Mouse (Mus musculus): ENCODE measurements around the gene Efcab8. TPM values are rescaled to one million over a fixed set of nuclear protein-coding genes. Genes with fewer than 3 reads are reported as not detected.

Gene Efcab8
- polyA plus RNA-seq, 1 experiment from 2014 or later, result not detected

DNA sequence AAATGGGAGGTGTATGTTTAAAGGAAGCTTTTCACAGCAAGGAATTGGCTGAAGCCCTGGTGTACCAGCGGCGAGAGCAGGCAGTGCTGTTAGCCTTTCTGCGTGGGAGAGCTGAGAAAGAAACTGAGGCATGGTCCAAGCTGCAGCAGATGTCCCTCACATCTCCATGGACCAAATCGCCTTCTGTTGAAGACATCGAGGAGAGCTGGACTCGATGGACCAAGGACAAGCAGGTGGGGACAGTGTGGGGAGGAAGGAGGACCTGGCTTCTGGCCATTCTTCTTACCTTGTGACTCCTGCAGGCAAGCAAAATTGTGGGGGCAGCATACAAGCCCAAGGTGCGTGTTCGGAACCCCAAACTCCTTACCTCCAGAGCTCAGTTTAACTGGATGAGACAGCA, 63.1 kb downstream of the Efcab8 start:
- Histone ChIP-seq H3K4me2 (ENCODE audit: low read depth, low read length, severe bottlenecking) (no peak overlapping the region), H3K36me3 (ENCODE audit: control insufficient read depth, insufficient read depth, low read length) (no peaks in the 10 kb centered on the region), H3K27me3 (ENCODE audit: control insufficient read depth, insufficient read depth, low read length) (no peaks in the 10 kb centered on the region), H3K9me3 (ENCODE audit: control insufficient read depth, low read length) (no peaks in the 10 kb centered on the region), H3K9ac (ENCODE audit: low read length) (no peak overlapping the region), H3K27ac (ENCODE audit: low read depth, low read length) (no peak overlapping the region), H3K4me1 (replicated peaks; ENCODE audit: control insufficient read depth, insufficient read depth, low read length) (no peaks in the 10 kb centered on the region), H3K4me3 (ENCODE audit: low read depth, low read length) (no peak overlapping the region)
- 86% methylated on average over 8 of the region's 8 CpGs for WGBS
- ATAC-seq (replicated peaks; ENCODE audit: low FRiP score), result no peak
- DNase-seq (ENCODE audit: low spot score), result peak; percentile 32

DNA sequence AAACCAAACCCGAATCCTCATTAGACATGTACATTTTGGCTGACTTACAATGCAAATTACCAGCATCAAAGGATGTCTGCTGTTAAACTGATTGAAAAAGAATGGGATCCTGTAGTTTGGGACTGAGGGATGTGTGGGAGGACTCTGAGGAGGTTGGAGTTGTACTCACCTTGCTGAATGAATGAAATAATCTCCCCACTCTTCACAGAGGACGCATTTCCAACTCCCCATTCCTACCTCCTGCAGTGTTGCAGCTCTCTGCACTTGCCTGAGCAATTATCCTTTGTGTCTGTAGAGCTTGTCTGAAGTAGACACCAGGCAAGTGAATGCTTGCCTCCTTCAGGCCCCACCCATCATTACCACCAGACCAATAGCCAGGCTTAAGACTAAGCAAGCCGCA, 68.7 kb downstream of the Efcab8 start:
- H3K36me3 ChIP-seq (ENCODE audit: control insufficient read depth, insufficient read depth, low read length), result no peaks in the 10 kb centered on the region
- no peak overlapping the region for H3K27ac ChIP-seq (ENCODE audit: low read depth, low read length)
- WGBS, result 75% methylated on average over 3 of the region's 3 CpGs
- H3K4me1 ChIP-seq (replicated peaks; ENCODE audit: control insufficient read depth, insufficient read depth, low read length), result no peaks in the 10 kb centered on the region
- no peak overlapping the region for H3K4me2 ChIP-seq (ENCODE audit: low read depth, low read length, severe bottlenecking)
- H3K9ac ChIP-seq (ENCODE audit: low read length), result no peak overlapping the region
- ATAC-seq (replicated peaks; ENCODE audit: low FRiP score) (no peak), DNase-seq (ENCODE audit: low spot score) (peak; percentile 21)
- no peaks in the 10 kb centered on the region for H3K9me3 ChIP-seq (ENCODE audit: control insufficient read depth, low read length)
- H3K27me3 ChIP-seq (ENCODE audit: control insufficient read depth, insufficient read depth, low read length), result no peaks in the 10 kb centered on the region
- no peak overlapping the region for H3K4me3 ChIP-seq (ENCODE audit: low read depth, low read length)

- Histone ChIP-seq H3K9ac (ENCODE audit: low read length) (no peak overlapping the region), H3K4me3 (ENCODE audit: low read depth, low read length) (no peak overlapping the region), H3K27ac (ENCODE audit: low read depth, low read length) (no peak overlapping the region), H3K27me3 (ENCODE audit: control insufficient read depth, insufficient read depth, low read length) (no peaks in the 10 kb centered on the region), H3K4me1 (replicated peaks; ENCODE audit: control insufficient read depth, insufficient read depth, low read length) (no peaks in the 10 kb centered on the region), H3K36me3 (ENCODE audit: control insufficient read depth, insufficient read depth, low read length) (no peaks in the 10 kb centered on the region), H3K4me2 (ENCODE audit: low read depth, low read length, severe bottlenecking) (no peak overlapping the region), H3K9me3 (ENCODE audit: control insufficient read depth, low read length) (no peaks in the 10 kb centered on the region)
- ATAC-seq (replicated peaks; ENCODE audit: low FRiP score) (no peak), DNase-seq (ENCODE audit: low spot score) (no peak)
- WGBS, result 90% methylated on average over 6 of the region's 6 CpGs
These were observed 70.8 kb downstream of the Efcab8 start for GRCm38 (mm10) chr2:153850351-153851029.

GRCm38 (mm10) chr2:153851030-153851360, 71.3 kb downstream of the Efcab8 start:
- H3K4me2 ChIP-seq (ENCODE audit: low read depth, low read length, severe bottlenecking), result no peak overlapping the region
- 60% methylated on average over 4 of the region's 4 CpGs for WGBS
- DNase-seq (ENCODE audit: low spot score) (peak; percentile 72), ATAC-seq (replicated peaks; ENCODE audit: low FRiP score) (no peak)
- no peak overlapping the region for H3K9ac ChIP-seq (ENCODE audit: low read length)
- H3K4me3 ChIP-seq (ENCODE audit: low read depth, low read length), result no peak overlapping the region
- no peak overlapping the region for H3K27ac ChIP-seq (ENCODE audit: low read depth, low read length)
- H3K27me3 ChIP-seq (ENCODE audit: control insufficient read depth, insufficient read depth, low read length), result no peaks in the 10 kb centered on the region
- no peaks in the 10 kb centered on the region for H3K4me1 ChIP-seq (replicated peaks; ENCODE audit: control insufficient read depth, insufficient read depth, low read length)
- H3K9me3 ChIP-seq (ENCODE audit: control insufficient read depth, low read length), result no peaks in the 10 kb centered on the region
- H3K36me3 ChIP-seq (ENCODE audit: control insufficient read depth, insufficient read depth, low read length), result no peaks in the 10 kb centered on the region

DNA sequence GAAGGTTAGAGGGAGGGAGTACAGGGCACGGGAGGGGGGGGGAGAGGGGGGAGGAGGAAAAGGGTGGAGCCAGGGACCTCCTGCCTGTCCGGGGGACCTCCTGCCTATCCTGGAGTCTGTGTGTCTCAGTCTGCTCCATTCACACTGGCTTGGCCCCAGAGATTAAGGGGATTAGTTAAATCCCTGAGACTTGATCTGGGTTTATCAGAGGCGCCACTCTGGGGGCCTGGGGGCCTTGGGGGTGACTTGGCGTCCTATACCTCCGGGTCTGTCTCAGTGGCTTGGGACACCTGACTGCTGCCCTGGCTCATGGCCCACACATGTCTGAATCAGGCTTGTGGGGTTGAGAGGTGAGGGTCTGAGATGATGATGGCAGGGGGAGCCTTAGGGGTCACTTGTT, 73.8 kb downstream of the Efcab8 start:
- Histone ChIP-seq H3K9me3 (ENCODE audit: control insufficient read depth, low read length) (no peaks in the 10 kb centered on the region), H3K27ac (ENCODE audit: low read depth, low read length) (no peak overlapping the region), H3K9ac (ENCODE audit: low read length) (no peak overlapping the region), H3K27me3 (ENCODE audit: control insufficient read depth, insufficient read depth, low read length) (no peaks in the 10 kb centered on the region), H3K4me1 (replicated peaks; ENCODE audit: control insufficient read depth, insufficient read depth, low read length) (no peaks in the 10 kb centered on the region), H3K4me2 (ENCODE audit: low read depth, low read length, severe bottlenecking) (no peak overlapping the region), H3K36me3 (ENCODE audit: control insufficient read depth, insufficient read depth, low read length) (no peaks in the 10 kb centered on the region), H3K4me3 (ENCODE audit: low read depth, low read length) (no peak overlapping the region)
- WGBS, result 1% methylated on average over 5 of the region's 5 CpGs
- ATAC-seq (replicated peaks; ENCODE audit: low FRiP score) (no peak), DNase-seq (ENCODE audit: low spot score) (peak; percentile 45)

- H3K4me3 ChIP-seq (ENCODE audit: low read depth, low read length), result no peak overlapping the region
- no peak overlapping the region for H3K27ac ChIP-seq (ENCODE audit: low read depth, low read length)
- WGBS, result 64% methylated on average over 2 of the region's 2 CpGs
- no peak overlapping the region for H3K9ac ChIP-seq (ENCODE audit: low read length)
- H3K4me2 ChIP-seq (ENCODE audit: low read depth, low read length, severe bottlenecking), result no peak overlapping the region
- DNase-seq (ENCODE audit: low spot score) (no peak), ATAC-seq (replicated peaks; ENCODE audit: low FRiP score) (no peak)
- no peaks in the 10 kb centered on the region for H3K27me3 ChIP-seq (ENCODE audit: control insufficient read depth, insufficient read depth, low read length)
- H3K4me1 ChIP-seq (replicated peaks; ENCODE audit: control insufficient read depth, insufficient read depth, low read length), result no peaks in the 10 kb centered on the region
- no peaks in the 10 kb centered on the region for H3K36me3 ChIP-seq (ENCODE audit: control insufficient read depth, insufficient read depth, low read length)
- H3K9me3 ChIP-seq (ENCODE audit: control insufficient read depth, low read length), result no peaks in the 10 kb centered on the region
These were observed 79.8 kb downstream of the Efcab8 start for GRCm38 (mm10) chr2:153859581-153859980.

DNA sequence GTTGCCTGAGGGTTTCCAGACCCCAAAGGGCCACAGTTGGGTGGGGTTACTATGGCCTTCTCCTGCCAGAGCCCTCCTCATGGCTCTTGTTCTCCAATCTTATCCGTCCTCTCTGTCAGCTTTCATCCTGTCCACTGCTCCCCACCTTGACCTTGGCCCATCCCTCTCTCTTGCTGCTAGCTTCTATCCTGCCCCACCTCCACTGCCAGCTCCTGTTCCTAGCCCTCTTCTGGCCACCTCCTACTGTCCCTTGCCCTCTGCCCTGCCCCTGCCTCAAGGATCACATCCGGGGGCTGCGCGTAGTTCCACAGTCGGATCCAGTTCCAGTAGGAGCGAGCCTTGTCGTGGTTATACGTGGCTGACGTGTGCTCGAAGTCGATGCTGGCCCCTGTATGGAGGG, 80.6 kb downstream of the Efcab8 start:
- WGBS, result 88% methylated on average over 11 of the region's 11 CpGs
- Histone ChIP-seq H3K27ac (ENCODE audit: low read depth, low read length) (no peak overlapping the region), H3K4me3 (ENCODE audit: low read depth, low read length) (no peak overlapping the region), H3K27me3 (ENCODE audit: control insufficient read depth, insufficient read depth, low read length) (no peaks in the 10 kb centered on the region), H3K9ac (ENCODE audit: low read length) (no peak overlapping the region), H3K36me3 (ENCODE audit: control insufficient read depth, insufficient read depth, low read length) (no peaks in the 10 kb centered on the region), H3K9me3 (ENCODE audit: control insufficient read depth, low read length) (no peaks in the 10 kb centered on the region), H3K4me2 (ENCODE audit: low read depth, low read length, severe bottlenecking) (no peak overlapping the region), H3K4me1 (replicated peaks; ENCODE audit: control insufficient read depth, insufficient read depth, low read length) (no peaks in the 10 kb centered on the region)
- DNase-seq (ENCODE audit: low spot score), result no peak
- no peak for ATAC-seq (replicated peaks; ENCODE audit: low FRiP score)

DNA sequence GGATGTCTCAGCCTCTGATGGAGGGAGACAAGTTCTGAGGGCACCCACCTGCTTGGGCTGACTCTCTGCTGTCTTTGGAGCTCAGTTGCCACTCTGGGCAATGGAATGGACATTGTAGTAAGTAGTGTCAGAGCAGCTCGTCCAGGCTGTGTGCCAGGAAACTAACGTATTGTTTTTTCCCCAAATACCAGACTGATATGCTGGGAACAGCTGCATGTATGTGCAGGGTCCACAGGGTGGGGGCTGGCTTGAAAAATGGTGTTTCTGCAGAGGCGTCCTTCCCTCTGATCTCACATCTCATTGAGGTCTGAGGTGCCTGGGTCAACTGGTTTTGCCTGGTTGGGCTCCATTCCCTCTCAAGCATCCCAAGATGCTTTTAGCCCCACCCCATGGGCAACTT, 81.0 kb downstream of the Efcab8 start:
- ATAC-seq (replicated peaks; ENCODE audit: low FRiP score) (no peak), DNase-seq (ENCODE audit: low spot score) (no peak)
- 80% methylated on average over 3 of the region's 3 CpGs for WGBS
- Histone ChIP-seq H3K27me3 (ENCODE audit: control insufficient read depth, insufficient read depth, low read length) (no peaks in the 10 kb centered on the region), H3K27ac (ENCODE audit: low read depth, low read length) (no peak overlapping the region), H3K4me2 (ENCODE audit: low read depth, low read length, severe bottlenecking) (no peak overlapping the region), H3K9me3 (ENCODE audit: control insufficient read depth, low read length) (no peaks in the 10 kb centered on the region), H3K36me3 (ENCODE audit: control insufficient read depth, insufficient read depth, low read length) (no peaks in the 10 kb centered on the region), H3K4me1 (replicated peaks; ENCODE audit: control insufficient read depth, insufficient read depth, low read length) (no peaks in the 10 kb centered on the region), H3K9ac (ENCODE audit: low read length) (no peak overlapping the region), H3K4me3 (ENCODE audit: low read depth, low read length) (no peak overlapping the region)

GRCm38 (mm10) chr2:153861960-153862359, 82.2 kb downstream of the Efcab8 start:
- Histone ChIP-seq H3K4me1 (replicated peaks; ENCODE audit: control insufficient read depth, insufficient read depth, low read length) (no peaks in the 10 kb centered on the region), H3K27ac (ENCODE audit: low read depth, low read length) (no peak overlapping the region), H3K9ac (ENCODE audit: low read length) (no peak overlapping the region), H3K4me3 (ENCODE audit: low read depth, low read length) (no peak overlapping the region), H3K4me2 (ENCODE audit: low read depth, low read length, severe bottlenecking) (no peak overlapping the region), H3K9me3 (ENCODE audit: control insufficient read depth, low read length) (no peaks in the 10 kb centered on the region), H3K36me3 (ENCODE audit: control insufficient read depth, insufficient read depth, low read length) (no peaks in the 10 kb centered on the region), H3K27me3 (ENCODE audit: control insufficient read depth, insufficient read depth, low read length) (no peaks in the 10 kb centered on the region)
- ATAC-seq (replicated peaks; ENCODE audit: low FRiP score), result no peak
- DNase-seq (ENCODE audit: low spot score), result no peak
- WGBS, result 87% methylated on average over 3 of the region's 3 CpGs

Data from forebrain, embryonic 11.5 days (tissue).